Mouse (Mus musculus) forebrain, embryonic 11.5 days (tissue): ENCODE data around the gene Smg6. TPM values are rescaled to one million over a fixed set of nuclear protein-coding genes. Genes with fewer than 3 reads are reported as not detected.

Experiments
- ATAC-seq: fragments of 200-750 bp; cut with Nextera tagmentation; replicated peaks from 2 replicates; pipeline ENCODE4 v1.8.0; 2017; ENCODE audit warnings: moderate TSS enrichment; ENCODE audit not compliant: low FRiP score
- DNase-seq: peaks from one replicate; pipeline ENCODE4 v3.0.0-alpha.2; 2017; ENCODE audit warnings: low spot score
- H3K27ac ChIP-seq: fragments of 300-500 bp; sonication (generic); 2 replicates; pipeline ENCODE4 v1.5.1; 2014; ENCODE audit warnings: low read depth, low read length
- H3K27me3 ChIP-seq: fragments of 300-500 bp; sonication (generic); 2 replicates; pipeline ENCODE4 v1.6.1; 2014; ENCODE audit warnings: mild to moderate bottlenecking, low read length, mixed read lengths; ENCODE audit not compliant: control insufficient read depth, insufficient read depth
- H3K36me3 ChIP-seq: fragments of 300-500 bp; sonication (generic); 2 replicates; pipeline ENCODE4 v1.6.1; 2014; ENCODE audit warnings: mild to moderate bottlenecking, low read length, moderate library complexity, mixed read lengths; ENCODE audit not compliant: control insufficient read depth, insufficient read depth
- H3K4me1 ChIP-seq: fragments of 300-500 bp; sonication (generic); replicated peaks from 2 replicates; pipeline ENCODE4 v1.6.1; 2014; ENCODE audit warnings: low read length, mixed read lengths; ENCODE audit not compliant: control insufficient read depth, insufficient read depth
- H3K4me2 ChIP-seq: fragments of 300-500 bp; sonication (generic); 2 replicates; pipeline ENCODE4 v1.6.1; 2014; ENCODE audit warnings: low read depth, mild to moderate bottlenecking, low read length, moderate library complexity, mixed read lengths; ENCODE audit not compliant: severe bottlenecking
- H3K4me3 ChIP-seq: fragments of 300-500 bp; sonication (generic); 2 replicates; pipeline ENCODE4 v1.5.1; 2014; ENCODE audit warnings: low read depth, low read length
- H3K9ac ChIP-seq: fragments of 300-500 bp; sonication (generic); 2 replicates; pipeline ENCODE4 v1.6.1; 2014; ENCODE audit warnings: low read length
- H3K9me3 ChIP-seq: fragments of 300-500 bp; sonication (generic); 2 replicates; pipeline ENCODE4 v1.6.1; 2016; ENCODE audit warnings: low read length, mixed read lengths; ENCODE audit not compliant: control insufficient read depth
- WGBS: fragments of 180-500 bp; shearing (Covaris S2); extraction: QIAGEN DNeasy Blood & Tissue Kit; methylation state at CpG from one replicate; pipeline ENCODE4 v1.1.7; 2014; 5-methylcytosine and 5-hydroxymethylcytosine counted together
- polyA plus RNA-seq: library from polyadenylated mRNA; unstranded; fragments of >200 nt; fragmentation: Nextera tagmentation; extraction: Ambion mirVana; gene quantifications from 2 replicates; pipeline ENCODE4 v1.2.1, GENCODE M21; 2014

Gene Smg6
- polyA plus RNA-seq, 1 experiment from 2014 or later = 19.8 TPM

- DNase-seq (peak; percentile 59), ATAC-seq (no peak)
- Histone ChIP-seq H3K4me1 (no peaks in the 10 kb centered on the region), H3K4me3 (no peak overlapping the region), H3K36me3 (no peaks in the 10 kb centered on the region; the same call in 1 of the 2 replicates), H3K27me3 (no peaks in the 10 kb centered on the region), H3K9me3 (no peaks in the 10 kb centered on the region), H3K4me2 (no peak overlapping the region), H3K27ac (peak overlapping the region; percentile 41), H3K9ac (no peak overlapping the region)
- 75% methylated on average over 13 of the region's 13 CpGs for WGBS
These were observed 126.3 kb downstream of the Smg6 start for GRCm38 (mm10) chr11:75051712-75052550.

- Histone ChIP-seq H3K27ac (no peak overlapping the region), H3K9me3 (no peaks in the 10 kb centered on the region), H3K36me3 (no peaks in the 10 kb centered on the region; the same call in 1 of the 2 replicates)
These were observed 127.4 kb downstream of the Smg6 start for GRCm38 (mm10) chr11:75053020-75053419.

DNA sequence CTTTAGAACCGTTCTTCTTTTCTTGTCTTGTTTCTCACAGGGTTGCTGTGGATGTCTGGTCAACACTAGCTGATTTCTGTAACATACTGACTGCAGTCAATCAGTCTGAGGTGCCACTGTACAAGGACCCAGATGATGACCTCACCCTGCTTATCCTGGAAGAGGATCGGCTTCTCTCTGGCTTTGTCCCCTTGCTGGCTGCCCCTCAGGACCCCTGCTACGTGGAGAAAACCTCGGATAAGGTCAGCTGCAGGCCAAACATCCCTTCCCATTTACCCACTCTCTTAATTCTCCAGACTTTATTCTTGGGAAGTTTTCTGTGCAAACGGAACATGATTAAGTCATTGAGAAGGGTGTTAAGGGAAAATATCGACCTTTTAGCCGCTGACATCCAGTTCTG is 128.1 kb downstream of the Smg6 start:
- no peak overlapping the region for H3K4me3 ChIP-seq
- no peaks in the 10 kb centered on the region for H3K9me3 ChIP-seq
- H3K4me2 ChIP-seq = no peak overlapping the region
- no peak for DNase-seq
- 75% methylated on average over 7 of the region's 7 CpGs for WGBS
- no peaks in the 10 kb centered on the region; the same call in 1 of the 2 replicates for H3K36me3 ChIP-seq
- no peaks in the 10 kb centered on the region for H3K4me1 ChIP-seq
- ATAC-seq = no peak
- H3K27ac ChIP-seq = no peak overlapping the region
- H3K27me3 ChIP-seq = no peaks in the 10 kb centered on the region
- no peak overlapping the region for H3K9ac ChIP-seq

More at GRCm38 (mm10) chr11:75053020-75053419, 127.4 kb downstream of the Smg6 start:
- H3K4me2 ChIP-seq = no peak overlapping the region
- DNase-seq = no peak
- 91% methylated on average over 2 of the region's 2 CpGs for whole genome bisulfite sequencing
- no peaks in the 10 kb centered on the region for H3K27me3 ChIP-seq
- no peaks in the 10 kb centered on the region for H3K4me1 ChIP-seq
- no peak for ATAC-seq
- no peak overlapping the region for H3K4me3 ChIP-seq
- no peak overlapping the region for H3K9ac ChIP-seq

- H3K9ac ChIP-seq = no peak overlapping the region
- H3K9me3 ChIP-seq = no peaks in the 10 kb centered on the region
- no peaks in the 10 kb centered on the region for H3K27me3 ChIP-seq
- H3K36me3 ChIP-seq = no peaks in the 10 kb centered on the region; the same call in 1 of the 2 replicates
- H3K27ac ChIP-seq = no peak overlapping the region
- WGBS = 77% methylated on average over 5 of the region's 5 CpGs
- H3K4me2 ChIP-seq = no peak overlapping the region
- H3K4me1 ChIP-seq = no peaks in the 10 kb centered on the region
- no peak for ATAC-seq
- no peak overlapping the region for H3K4me3 ChIP-seq
- no peak for DNase-seq
These were observed 128.7 kb downstream of the Smg6 start for GRCm38 (mm10) chr11:75054184-75054877.

DNA sequence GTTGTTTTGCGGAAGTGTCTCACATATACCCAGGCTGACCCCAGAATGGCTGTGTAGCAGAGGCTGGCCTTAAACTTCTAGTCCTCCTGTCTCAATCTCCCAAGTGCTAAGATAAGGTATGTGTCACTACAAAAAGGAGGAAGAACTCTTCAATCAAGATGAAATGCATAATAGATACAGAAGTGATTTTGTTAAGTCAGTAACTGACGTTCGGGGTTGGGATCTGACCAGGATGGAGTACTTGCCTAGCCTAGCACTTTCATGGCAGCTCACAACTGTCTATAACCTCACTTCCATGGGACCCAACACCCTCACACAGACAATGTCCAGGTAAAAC is 129.2 kb downstream of the Smg6 start:
- Histone ChIP-seq H3K9ac (no peak overlapping the region), H3K4me2 (no peak overlapping the region), H3K27me3 (no peaks in the 10 kb centered on the region), H3K27ac (no peak overlapping the region), H3K4me1 (no peaks in the 10 kb centered on the region), H3K4me3 (no peak overlapping the region), H3K36me3 (no peaks in the 10 kb centered on the region; the same call in 1 of the 2 replicates), H3K9me3 (no peaks in the 10 kb centered on the region)
- no peak for ATAC-seq
- 92% methylated on average over 3 of the region's 3 CpGs for WGBS
- DNase-seq = no peak

DNA sequence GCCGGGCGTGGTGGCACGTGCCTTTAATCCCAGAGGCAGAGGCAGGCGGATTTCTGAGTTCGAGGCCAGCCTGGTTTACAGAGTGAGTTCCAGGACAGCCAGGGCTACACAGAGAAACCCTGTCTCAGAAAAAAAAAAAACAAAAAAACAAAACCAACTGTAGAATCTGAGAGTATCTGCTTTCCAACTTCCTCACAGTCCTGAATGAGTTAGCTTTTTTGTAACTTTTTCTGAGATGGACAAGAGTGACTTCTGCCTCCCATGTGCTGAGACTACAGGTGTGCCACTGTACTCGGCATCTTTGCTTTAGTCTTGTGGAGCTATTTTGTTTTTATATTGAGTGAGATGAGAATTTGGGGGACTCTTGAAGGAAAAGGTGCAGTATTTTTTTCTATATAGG is 137.0 kb downstream of the Smg6 start:
- H3K4me3 ChIP-seq = no peak overlapping the region
- H3K9me3 ChIP-seq = no peaks in the 10 kb centered on the region
- DNase-seq (no peak), ATAC-seq (no peak)
- no peak overlapping the region for H3K9ac ChIP-seq
- H3K4me1 ChIP-seq = no peaks in the 10 kb centered on the region
- 93% methylated on average over 6 of the region's 6 CpGs for WGBS
- H3K27ac ChIP-seq = no peak overlapping the region
- no peak overlapping the region for H3K4me2 ChIP-seq
- H3K36me3 ChIP-seq = no peaks in the 10 kb centered on the region
- H3K27me3 ChIP-seq = no peaks in the 10 kb centered on the region

DNA sequence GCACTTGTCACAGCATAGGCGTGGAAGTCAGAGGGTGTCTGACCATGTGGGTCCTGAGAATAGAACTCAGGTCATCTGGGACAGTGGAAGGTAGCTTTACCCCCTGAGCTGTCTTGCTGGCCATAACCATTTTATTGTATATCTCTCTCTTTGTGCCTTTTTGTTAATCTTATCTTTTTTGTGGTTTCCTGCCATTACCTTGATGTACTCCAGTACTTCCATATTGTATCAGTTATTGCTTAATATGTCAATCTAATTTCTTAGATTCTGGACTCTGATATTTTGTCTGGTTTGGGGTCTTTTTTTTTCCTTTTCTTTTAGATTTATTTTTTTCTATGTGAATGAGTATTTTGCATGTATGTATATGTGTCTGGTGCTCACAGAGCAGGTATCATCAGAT is 138.6 kb downstream of the Smg6 start:
- H3K9ac ChIP-seq = no peak overlapping the region
- no peaks in the 10 kb centered on the region for H3K9me3 ChIP-seq
- H3K27me3 ChIP-seq = no peaks in the 10 kb centered on the region
- no peak overlapping the region for H3K4me3 ChIP-seq
- H3K36me3 ChIP-seq = no peaks in the 10 kb centered on the region
- no peak overlapping the region for H3K4me2 ChIP-seq
- WGBS = 96% methylated on average over 1 of the region's 1 CpGs
- no peak overlapping the region for H3K27ac ChIP-seq
- DNase-seq = no peak
- H3K4me1 ChIP-seq = no peaks in the 10 kb centered on the region
- no peak for ATAC-seq

DNA sequence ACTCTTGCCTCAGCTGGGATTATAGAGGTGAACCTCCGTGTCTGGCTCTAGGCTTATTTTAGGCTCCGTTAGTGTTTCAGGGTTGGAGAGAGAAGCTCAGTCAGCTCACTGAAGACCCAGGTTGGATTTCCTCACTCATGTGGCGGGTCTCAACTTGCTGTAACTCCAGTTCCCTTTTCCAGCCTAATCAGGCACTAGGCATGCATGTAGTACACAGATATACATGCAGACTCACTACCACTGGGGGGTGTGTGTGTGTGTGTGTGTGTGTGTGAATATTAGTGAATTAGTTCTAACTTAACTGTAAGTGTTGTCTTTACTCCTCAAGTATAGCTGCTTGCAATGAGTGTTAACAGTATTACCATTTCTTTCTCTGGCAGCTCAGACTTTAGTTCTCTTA is 145.7 kb downstream of the Smg6 start:
- no peak overlapping the region for H3K27ac ChIP-seq
- no peak overlapping the region for H3K9ac ChIP-seq
- no peaks in the 10 kb centered on the region for H3K9me3 ChIP-seq

More for the DNA sequence above, 145.7 kb downstream of the Smg6 start:
- Histone ChIP-seq H3K4me1 (no peaks in the 10 kb centered on the region), H3K27me3 (no peaks in the 10 kb centered on the region), H3K4me3 (no peak overlapping the region), H3K36me3 (no peaks in the 10 kb centered on the region), H3K4me2 (no peak overlapping the region)
- ATAC-seq (no peak), DNase-seq (no peak)
- 91% methylated on average over 3 of the region's 3 CpGs for WGBS
